Mouse (Mus musculus): Measurements from ENCODE around the gene Rab11fip4. TPM values are rescaled to one million over a fixed set of nuclear protein-coding genes. Genes with fewer than 3 reads are reported as not detected.

The Rab11fip4 gene
- total RNA-seq, 2 experiments from 2014 or later: 0.74 to 1.6 TPM

Small RNA genes lying within 50 kb of the gene (microRNA-seq; reads per million reads assigned to microRNA genes)
- gene Mir193a (55.6 to 114 reads per million in 2 experiments), gene Mir365-2 (5.1 to 7.5 reads per million in 2 experiments)

Other genes starting within 250 kb of the Rab11fip4 start
- gene Omg, start 87.1 kb upstream of the Rab11fip4 start, total RNA-seq (2021): not detected
- under 1 TPM; 0.24 to 0.59 TPM for gene Evi2b, start 67.5 kb upstream of the Rab11fip4 start, total RNA-seq (2021)
- gene Evi2, start 60.6 kb upstream of the Rab11fip4 start, total RNA-seq (2021): under 1 TPM in 1 of 2 experiments, not detected in 1; 0.18 TPM
- 1 to 10 TPM; 3.3 to 4.3 TPM for gene Evi2a, start 60.6 kb upstream of the Rab11fip4 start, total RNA-seq (2021)